Mouse (Mus musculus): Measurements from ENCODE around the gene Inafm2.

GRCm38 (mm10) chr2:118764094-118764831 lies 18.7 kb downstream of the Inafm2 start:
- no peak for TF ChIP-seq POLR2A (IDR thresholded peaks at IDR 0.05; ENCODE audit: borderline replicate concordance, extremely low read depth, low read depth, low read length)
- peak; percentile 53 for TF ChIP-seq CTCF (IDR thresholded peaks at IDR 0.05; ENCODE audit: insufficient read depth, low read length)
